Mouse (Mus musculus): ENCODE results near the gene Rab40c. TPM values are rescaled to one million over a fixed set of nuclear protein-coding genes. Genes with fewer than 3 reads are reported as not detected.

The Rab40c gene
- total RNA-seq, 2 experiments from 2014 or later = 14.5 to 15.3 TPM

Other genes starting within 250 kb of the Rab40c start
- gene Gng13, start 202.6 kb downstream of the Rab40c start, total RNA-seq (2021) = under 1 TPM in 1 of 2 experiments, not detected in 1; 0.77 TPM
- 1 to 10 TPM in 1 of 2 experiments, under 1 TPM in 1; 0.84 to 1.3 TPM for gene Chtf18, start 192.3 kb downstream of the Rab40c start, total RNA-seq (2021)
- 1 to 10 TPM; 3.6 to 5.2 TPM for gene Rpusd1, start 192.1 kb downstream of the Rab40c start, total RNA-seq (2021)
- not detected for gene Mslnl, start 183.7 kb downstream of the Rab40c start, total RNA-seq (2021)
- gene Msln, start 165.3 kb downstream of the Rab40c start, total RNA-seq (2021) = 10 to 100 TPM; 10.3 to 20.2 TPM
- 10 to 100 TPM; 43.9 to 50.1 TPM for gene Narfl, start 146.0 kb downstream of the Rab40c start, total RNA-seq (2021)
- 10 to 100 TPM; 11.4 to 12.1 TPM for gene Haghl, start 134.1 kb downstream of the Rab40c start, total RNA-seq (2021)
- under 1 TPM in 1 of 2 experiments, not detected in 1; 0.39 TPM for gene Ccdc78, start 133.1 kb downstream of the Rab40c start, total RNA-seq (2021)
- 10 to 100 TPM; 45.5 to 51.5 TPM for gene Fam173a, start 126.8 kb downstream of the Rab40c start, total RNA-seq (2021)
- gene AC134908.4, start 124.1 kb downstream of the Rab40c start, total RNA-seq (2021) = not detected
- 10 to 100 TPM; 55.0 to 76.0 TPM for gene Metrn, start 122.6 kb downstream of the Rab40c start, total RNA-seq (2021)
- 1 to 10 TPM; 1.5 to 1.7 TPM for gene Fbxl16, start 110.6 kb downstream of the Rab40c start, total RNA-seq (2021)
- 10 to 100 TPM in 1 of 2 experiments, 1 to 10 TPM in 1; 9.8 to 11.7 TPM for gene Wdr24, start 96.1 kb downstream of the Rab40c start, total RNA-seq (2021)
- 10 to 100 TPM; 28.0 to 34.0 TPM for gene Jmjd8, start 90.9 kb downstream of the Rab40c start, total RNA-seq (2021)
- gene Stub1, start 86.3 kb downstream of the Rab40c start, total RNA-seq (2021) = 100 to 1,000 TPM; 113 to 128 TPM
- 1 to 10 TPM; 1.8 to 2.3 TPM for gene Rhbdl1, start 82.4 kb downstream of the Rab40c start, total RNA-seq (2021)
- gene Gm20683, start 78.0 kb downstream of the Rab40c start, total RNA-seq (2021) = 1 to 10 TPM; 1.2 to 3.3 TPM
- gene Rhot2, start 74.9 kb downstream of the Rab40c start, total RNA-seq (2021) = 100 to 1,000 TPM; 138 to 140 TPM
- gene Wdr90, start 58.2 kb downstream of the Rab40c start, total RNA-seq (2021) = 1 to 10 TPM; 1.0 to 2.3 TPM
- gene Mcrip2, start 51.0 kb downstream of the Rab40c start, total RNA-seq (2021) = 100 to 1,000 TPM; 283 to 318 TPM
- gene Mettl26, start 44.7 kb downstream of the Rab40c start, total RNA-seq (2021) = 10 to 100 TPM; 11.8 to 15.2 TPM
- gene Wfikkn1, start 38.9 kb downstream of the Rab40c start, total RNA-seq (2021) = under 1 TPM; 0.21 to 0.50 TPM
- gene Pigq, start 25.2 kb upstream of the Rab40c start, total RNA-seq (2021) = 10 to 100 TPM; 37.8 to 43.4 TPM
- under 1 TPM in 1 of 2 experiments, not detected in 1; 0.21 TPM for gene Nhlrc4, start 25.2 kb upstream of the Rab40c start, total RNA-seq (2021)
- gene A930017K11Rik, start 32.8 kb upstream of the Rab40c start, total RNA-seq (2021) = under 1 TPM; 0.32 to 0.57 TPM
- 1 to 10 TPM; 6.1 to 8.5 TPM for gene Capn15, start 66.1 kb upstream of the Rab40c start, total RNA-seq (2021)
- gene Rab11fip3, start 149.8 kb upstream of the Rab40c start, total RNA-seq (2021) = 10 to 100 TPM; 30.6 to 30.7 TPM
- gene Decr2, start 170.6 kb upstream of the Rab40c start, total RNA-seq (2021) = 10 to 100 TPM; 11.9 to 12.8 TPM
- 1 to 10 TPM; 4.7 to 5.1 TPM for gene Nme4, start 175.9 kb upstream of the Rab40c start, total RNA-seq (2021)
- 1 to 10 TPM; 5.0 to 6.7 TPM for gene Tmem8, start 193.6 kb upstream of the Rab40c start, total RNA-seq (2021)
- gene Mrpl28, start 203.8 kb upstream of the Rab40c start, total RNA-seq (2021) = 100 to 1,000 TPM; 165 to 179 TPM
- 10 to 100 TPM; 17.0 to 19.7 TPM for gene Axin1, start 219.0 kb upstream of the Rab40c start, total RNA-seq (2021)

Measured in heart, adult 18-20 months (tissue).